Mouse (Mus musculus) layer of hippocampus, adult 8-10 months (tissue): ENCODE results near the gene Kcns3. TPM values are rescaled to one million over a fixed set of nuclear protein-coding genes. Genes with fewer than 3 reads are reported as not detected.

Experiments
- DNase-seq, 2 experiments: peaks; one replicate each; pipeline ENCODE4 v3.0.0; 2022; ENCODE audit warnings: low spot score in 2 of 2
- total RNA-seq, 4 experiments: library from RNA; stranded (reverse); gene quantifications; 2 replicates each; pipeline ENCODE4 v1.2.4; 2022

Kcns3 gene
- 10 to 100 TPM in 3 of 4 experiments, 1 to 10 TPM in 1; 9.6 to 16.0 (median 13.6) TPM for total RNA-seq

- DNase-seq = no peak
Measured at GRCm38 (mm10) chr12:11151015-11151414, at the start of gene Kcns3. Gene Kcns3, minus strand, starts transcription at chr12:11151056.

DNA sequence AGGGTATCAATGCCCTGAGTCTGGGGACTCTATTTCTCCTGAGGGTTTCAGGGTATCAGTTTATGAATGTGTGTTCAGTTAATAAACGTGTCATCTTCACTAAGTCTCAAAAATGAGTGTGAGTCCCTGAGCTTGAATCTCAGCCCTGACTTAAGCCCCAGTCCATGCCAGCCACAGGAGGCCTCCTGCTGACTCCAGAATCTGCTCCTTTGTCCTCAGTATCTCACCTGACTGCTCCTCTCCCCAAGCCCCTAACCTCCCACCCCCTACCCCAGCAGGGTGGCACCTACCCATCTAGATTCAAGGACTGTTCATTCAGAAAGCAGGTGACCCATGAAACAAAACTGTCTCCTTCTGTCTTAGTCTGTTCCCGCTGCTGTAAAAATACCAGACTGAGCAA, 47.7 kb upstream of the Kcns3 start:
- DNase-seq = no peak

DNA sequence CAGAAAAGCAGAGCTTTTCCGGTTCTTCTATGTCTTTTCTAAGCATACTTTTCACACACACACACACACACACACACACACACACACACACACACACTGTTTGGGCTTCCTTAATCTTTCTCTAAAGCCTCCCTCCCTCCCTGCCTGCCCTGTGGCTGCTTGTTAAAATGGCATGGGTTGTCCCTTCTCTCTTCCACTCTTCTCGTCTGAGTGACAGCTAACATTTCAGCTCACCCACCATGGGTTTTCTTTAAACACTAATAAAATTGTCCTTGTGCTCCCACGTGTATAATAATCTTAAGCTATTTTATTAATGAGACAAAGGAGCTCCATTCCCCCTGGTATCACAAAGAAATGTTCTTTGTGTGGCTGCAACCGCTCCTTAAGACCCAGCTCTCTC, 47.2 kb upstream of the Kcns3 start:
- no peak for DNase-seq

DNA sequence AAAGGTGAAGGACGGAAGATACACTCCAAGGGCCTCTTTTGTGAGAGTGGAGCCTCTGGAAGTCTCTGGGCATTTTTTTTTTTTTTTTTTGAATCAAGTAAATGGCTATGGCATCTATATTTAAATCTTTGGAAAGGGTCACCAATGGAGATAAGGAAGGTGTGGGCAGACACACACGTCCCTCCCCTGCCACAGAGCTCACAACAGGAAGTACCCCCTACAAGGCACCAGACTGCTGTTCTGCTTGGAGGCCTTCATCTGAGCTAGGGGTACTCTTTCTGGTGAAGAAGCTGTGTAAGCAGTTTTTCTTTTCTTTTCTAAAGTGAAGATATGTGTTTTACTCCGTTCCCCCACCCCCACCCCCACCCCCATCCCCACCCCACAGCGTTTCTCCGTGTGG, 46.0 kb upstream of the Kcns3 start:
- DNase-seq = no peak

DNA sequence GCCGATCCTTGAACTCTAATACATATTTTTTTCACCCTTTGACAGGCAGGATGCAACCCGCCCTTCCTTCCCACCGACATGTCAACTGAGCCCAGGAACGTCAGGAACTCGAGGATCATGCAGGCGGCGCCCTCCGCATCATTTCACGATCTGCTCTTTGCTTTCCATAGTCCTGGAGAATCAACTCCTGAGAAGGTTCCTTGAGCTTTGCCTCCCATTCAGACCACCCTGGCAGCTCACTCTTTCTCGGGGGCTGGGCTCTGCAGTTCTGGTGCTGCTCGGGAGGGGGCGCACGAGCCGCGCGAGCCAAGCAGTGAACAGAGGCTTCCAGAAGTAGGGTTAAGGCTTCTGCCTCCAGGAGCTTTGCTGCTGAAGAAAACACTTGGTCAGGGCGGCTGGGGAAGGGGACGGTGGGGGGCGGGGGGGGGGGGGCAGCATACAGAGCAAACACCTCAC, 45.3 kb upstream of the Kcns3 start:
- peak; percentile 29 to 67 for DNase-seq

GRCm38 (mm10) chr12:11195031-11195430, 44.2 kb upstream of the Kcns3 start:
- DNase-seq = no peak

DNA sequence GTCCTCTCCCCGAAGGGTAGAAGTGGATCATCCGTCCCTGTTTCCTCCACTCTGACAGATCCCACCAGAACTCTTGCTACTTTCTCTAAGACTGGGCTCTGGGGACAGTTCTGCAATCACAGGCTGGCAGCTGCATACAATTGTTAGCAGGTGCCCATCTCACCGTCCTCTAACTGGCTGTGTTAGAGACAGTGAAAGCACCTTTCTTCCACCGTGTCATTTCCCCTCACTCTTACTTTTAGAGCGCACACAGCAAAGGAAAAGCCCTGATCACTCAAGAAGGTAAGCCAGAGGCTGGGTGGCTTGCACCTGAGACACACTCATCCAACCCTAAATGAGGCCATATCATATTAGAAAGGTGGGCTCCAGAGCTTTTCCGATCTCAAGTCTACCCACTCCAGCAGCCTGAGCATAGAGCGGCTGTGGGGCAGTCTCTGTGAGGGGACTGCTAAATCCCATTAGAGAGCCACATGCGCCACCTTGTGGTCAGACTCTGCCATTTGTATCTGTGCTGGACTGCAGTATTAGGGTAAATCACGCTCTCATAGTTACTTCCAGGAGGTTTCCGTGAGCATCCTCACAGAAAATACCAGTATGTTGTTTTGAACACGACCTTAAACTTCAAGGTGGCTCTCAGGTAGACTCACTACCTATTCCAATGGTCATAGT, 27.8 kb upstream of the Kcns3 start:
- peak; percentile 76 to 94 for DNase-seq

GRCm38 (mm10) chr12:11177408-11178394, 26.8 kb upstream of the Kcns3 start:
- DNase-seq = no peak

- DNase-seq = no peak
Measured at GRCm38 (mm10) chr12:11158670-11159069, 7.8 kb upstream of the Kcns3 start.

DNA sequence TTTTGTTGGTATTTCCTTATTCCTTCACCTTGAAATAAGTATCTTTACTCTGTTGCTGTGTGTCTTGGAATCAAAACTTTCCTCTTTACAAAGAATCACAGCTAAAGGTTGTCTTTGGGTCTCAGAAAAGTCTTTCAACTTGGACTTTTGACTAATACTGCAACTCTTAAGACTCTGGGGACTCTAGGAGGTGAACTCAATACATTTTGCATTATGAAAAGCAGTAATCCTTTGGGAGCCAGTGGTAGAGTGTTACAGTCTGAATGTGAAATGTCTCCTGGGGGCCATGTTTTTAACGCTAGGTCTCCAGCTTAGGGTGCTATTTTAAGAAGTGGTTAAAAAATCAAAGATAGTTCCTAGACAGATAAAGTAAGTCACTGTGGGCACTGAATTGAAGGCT, 4.3 kb upstream of the Kcns3 start:
- DNase-seq = no peak

GRCm38 (mm10) chr12:11153587-11153986, 2.7 kb upstream of the Kcns3 start:
- no peak for DNase-seq

- DNase-seq = no peak
Measured at GRCm38 (mm10) chr12:11150192-11150935, 492 bp downstream of the Kcns3 start.

- DNase-seq = peak; percentile 32 to 45
Measured at GRCm38 (mm10) chr12:11149421-11150191, 1.2 kb downstream of the Kcns3 start.

- DNase-seq = no peak
Measured at GRCm38 (mm10) chr12:11149121-11149420, 1.8 kb downstream of the Kcns3 start.

- DNase-seq = no peak
Measured at GRCm38 (mm10) chr12:11144894-11145293, 6.0 kb downstream of the Kcns3 start.

GRCm38 (mm10) chr12:11132418-11132817, 18.4 kb downstream of the Kcns3 start:
- no peak for DNase-seq

DNA sequence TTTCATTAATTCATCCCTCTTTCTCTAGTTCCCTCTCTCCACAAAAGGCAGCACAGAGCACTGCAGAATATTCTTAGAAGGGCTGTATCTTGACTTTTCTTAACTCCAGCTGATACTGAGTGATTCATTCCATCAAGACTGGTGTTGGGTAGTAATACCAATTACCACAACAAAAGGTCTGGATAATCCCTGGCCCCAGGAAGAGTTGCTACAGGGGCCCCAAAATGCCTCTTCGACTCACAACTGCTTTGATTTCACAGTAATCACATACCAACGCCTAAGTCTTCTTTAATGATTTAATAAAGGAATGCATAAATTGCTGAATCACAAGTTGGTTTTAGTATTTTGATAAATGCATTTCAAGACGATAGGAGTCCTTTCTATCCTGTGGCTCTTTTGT, 21.7 kb downstream of the Kcns3 start:
- DNase-seq = no peak

GRCm38 (mm10) chr12:11126186-11126759, 24.6 kb downstream of the Kcns3 start:
- no peak for DNase-seq

GRCm38 (mm10) chr12:11101565-11101964, 49.3 kb downstream of the Kcns3 start:
- no peak for DNase-seq

DNA sequence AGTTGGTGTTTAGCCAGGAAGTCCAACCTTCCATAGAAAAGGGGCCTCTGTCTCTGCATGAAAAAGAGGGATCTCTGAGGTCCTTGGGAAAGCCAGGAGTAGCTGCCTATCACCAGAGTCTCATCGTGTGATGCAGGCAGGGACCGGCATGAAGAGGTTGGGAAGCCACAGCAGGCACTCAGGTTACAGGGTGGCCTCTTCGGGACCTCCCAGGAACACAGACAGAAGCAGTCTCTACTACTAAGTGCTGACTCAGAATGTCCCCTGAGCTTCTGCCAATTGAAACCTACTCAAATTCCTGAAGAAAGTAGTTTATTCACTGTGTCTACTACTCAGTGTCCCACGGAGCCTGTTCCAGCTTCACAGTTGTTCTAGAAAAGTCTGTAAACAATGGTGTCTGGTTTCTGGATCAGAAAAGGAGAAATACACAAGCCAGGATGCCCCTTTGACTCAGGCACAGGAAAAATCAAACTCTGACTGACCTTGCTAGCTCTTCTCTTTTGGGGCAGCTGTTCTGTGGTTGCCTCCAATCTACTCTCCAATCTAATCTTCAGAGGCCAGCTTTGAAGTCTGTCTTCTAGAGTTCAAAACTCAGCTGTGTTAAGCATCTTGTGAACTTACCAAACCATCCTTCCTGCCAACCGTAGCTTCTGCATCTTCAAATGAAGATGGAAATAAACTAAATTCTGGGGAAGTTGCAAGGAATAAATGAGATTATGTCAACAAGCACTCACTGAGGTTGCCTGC, 62.1 kb downstream of the Kcns3 start:
- no peak for DNase-seq
